Mouse (Mus musculus) spleen, adult 2 months (tissue): ENCODE measurements around the gene Mrps12. TPM values are rescaled to one million over a fixed set of nuclear protein-coding genes. Genes with fewer than 3 reads are reported as not detected.
A peak's percentile ranks its signal among the peaks of the same experiment; 100 is the strongest.

Experiments used
- DNase-seq, 2 experiments: peaks; one replicate each; pipeline versions ENCODE4 v3.0.0 to v3.0.0-alpha.2; 2012 to 2021; ENCODE audit warnings: low spot score in 2 of 2, low read depth in 1 of 2
- H3K27ac ChIP-seq: fragments of 200-500 bp; 2 replicates; pipeline ENCODE4 v1.5.1; 2012; ENCODE audit warnings: low read length, inconsistent platforms; ENCODE audit not compliant: insufficient read depth
- H3K27me3 ChIP-seq: fragments of 200-500 bp; 2 replicates; pipeline ENCODE4 v1.6.1; 2012; ENCODE audit warnings: mild to moderate bottlenecking, moderate library complexity, low read length, inconsistent platforms; ENCODE audit not compliant: control insufficient read depth, insufficient read depth
- H3K36me3 ChIP-seq: fragments of 200-500 bp; 2 replicates; pipeline ENCODE4 v1.6.1; 2012; ENCODE audit warnings: mild to moderate bottlenecking, low read length, inconsistent platforms; ENCODE audit not compliant: control insufficient read depth, insufficient read depth
- H3K4me1 ChIP-seq: fragments of 200-500 bp; 2 replicates; pipeline ENCODE4 v1.6.1; 2011; ENCODE audit warnings: inconsistent platforms; ENCODE audit not compliant: control insufficient read depth, insufficient read depth, insufficient read length
- H3K4me3 ChIP-seq: fragments of 200-500 bp; 2 replicates; pipeline ENCODE4 v1.5.1; 2011; ENCODE audit warnings: mild to moderate bottlenecking, inconsistent platforms; ENCODE audit not compliant: insufficient read depth, insufficient read length; ENCODE audit errors: extremely low read depth
- CTCF ChIP-seq: fragments of 200-500 bp; IDR thresholded peaks from 2 replicates; pipeline ENCODE4 v1.5.1; 2011; ENCODE audit warnings: mild to moderate bottlenecking, inconsistent platforms; ENCODE audit not compliant: insufficient read depth, insufficient read length, insufficient replicate concordance; ENCODE audit errors: extremely low read depth
- POLR2A ChIP-seq: fragments of 200-500 bp; IDR thresholded peaks from 2 replicates; pipeline ENCODE4 v1.6.1; 2011; ENCODE audit warnings: low read depth, low read length, inconsistent platforms
- WGBS: fragments of 180-500 bp; shearing (Covaris S2); methylation state at CpG from one replicate; pipeline ENCODE4 v1.1.7; 2018; 5-methylcytosine and 5-hydroxymethylcytosine counted together
- polyA plus RNA-seq: library from polyadenylated mRNA; depleted of rRNA; stranded (reverse); fragments of >200 nt; gene quantifications from 2 replicates; pipeline ENCODE4 v1.2.3, GENCODE M21; 2012

Mrps12 gene
- polyA plus RNA-seq, 1 experiment, result 34.5 TPM

- Histone ChIP-seq H3K27me3 (no peaks in the 10 kb centered on the region), H3K4me1 (no peaks in the 10 kb centered on the region), H3K36me3 (no peaks in the 10 kb centered on the region), H3K27ac (no peak overlapping the region), H3K4me3 (no peak overlapping the region)
- TF ChIP-seq CTCF (no peak), POLR2A (no peak)
- WGBS, result 94% methylated on average over 7 of the region's 7 CpGs
- no peak for DNase-seq
Observed at GRCm38 (mm10) chr7:28722079-28722478, 19.5 kb downstream of the Mrps12 start.

GRCm38 (mm10) chr7:28720753-28721537, 20.7 kb downstream of the Mrps12 start:
- no peak for DNase-seq
- H3K4me3 ChIP-seq, result no peak overlapping the region
- WGBS, result 74% methylated on average over 3 of the region's 3 CpGs
- H3K27ac ChIP-seq, result no peak overlapping the region
- H3K4me1 ChIP-seq, result no peaks in the 10 kb centered on the region
- no peaks in the 10 kb centered on the region for H3K36me3 ChIP-seq
- no peaks in the 10 kb centered on the region for H3K27me3 ChIP-seq
- TF ChIP-seq POLR2A (no peak), CTCF (no peak)

DNA sequence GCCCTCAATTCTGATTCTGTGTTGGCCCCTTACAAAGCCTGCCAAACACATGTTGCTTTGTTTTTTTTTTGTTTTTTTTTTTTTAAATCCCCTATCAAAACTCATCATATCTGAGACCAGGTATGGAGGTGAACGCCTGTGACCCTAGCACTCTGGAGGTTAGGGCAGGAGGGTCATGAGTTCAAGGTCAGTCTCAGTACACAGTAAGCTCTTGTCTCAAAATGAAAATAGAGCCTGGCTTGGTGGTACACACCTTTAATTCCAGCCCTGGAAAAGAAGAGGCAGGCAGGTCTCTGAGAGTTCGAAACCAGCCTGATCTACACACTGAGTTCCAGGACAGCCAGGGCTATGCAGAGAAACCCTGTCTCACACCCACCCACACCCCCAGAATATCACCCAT, 22.0 kb downstream of the Mrps12 start:
- H3K27me3 ChIP-seq, result no peaks in the 10 kb centered on the region
- no peak overlapping the region for H3K27ac ChIP-seq
- WGBS, result 88% methylated on average over 2 of the region's 2 CpGs
- H3K4me1 ChIP-seq, result no peaks in the 10 kb centered on the region
- DNase-seq, result no peak
- TF ChIP-seq POLR2A, result no peak
- no peaks in the 10 kb centered on the region for H3K36me3 ChIP-seq
- H3K4me3 ChIP-seq, result no peak overlapping the region

- H3K4me1 ChIP-seq, result no peaks in the 10 kb centered on the region
- no peak for DNase-seq
- no peaks in the 10 kb centered on the region for H3K36me3 ChIP-seq
- TF ChIP-seq POLR2A (no peak), CTCF (no peak)
- no peak overlapping the region for H3K4me3 ChIP-seq
- 76% methylated on average over 4 of the region's 4 CpGs for WGBS
- no peak overlapping the region for H3K27ac ChIP-seq
- no peaks in the 10 kb centered on the region for H3K27me3 ChIP-seq
Observed at GRCm38 (mm10) chr7:28719159-28719558, 22.5 kb downstream of the Mrps12 start.

DNA sequence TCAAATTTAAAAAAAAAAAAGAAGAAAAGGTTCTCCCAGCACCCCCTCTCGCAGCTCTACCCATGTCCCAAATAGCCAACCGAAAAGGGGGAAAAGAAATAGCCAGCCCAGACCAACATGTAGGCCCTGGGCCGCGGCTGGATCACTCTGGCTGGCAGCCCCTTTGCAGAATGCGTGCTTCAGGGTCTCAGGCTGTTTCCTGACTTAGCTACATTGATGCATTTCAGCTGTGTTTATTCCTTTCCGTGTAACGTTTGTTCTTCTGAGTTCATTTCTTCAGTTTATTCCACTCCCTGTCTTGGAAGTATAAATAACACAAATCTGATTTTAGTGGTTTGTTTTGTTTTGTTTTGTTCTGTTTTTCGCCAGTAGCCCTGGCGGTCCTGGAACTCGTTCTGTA, 23.9 kb downstream of the Mrps12 start:
- TF ChIP-seq POLR2A (no peak), CTCF (no peak)
- Histone ChIP-seq H3K27ac (no peak overlapping the region), H3K36me3 (no peaks in the 10 kb centered on the region), H3K27me3 (no peaks in the 10 kb centered on the region), H3K4me3 (no peak overlapping the region), H3K4me1 (no peaks in the 10 kb centered on the region)
- no peak for DNase-seq
- 89% methylated on average over 10 of the region's 10 CpGs for WGBS

- peak in 1 of 2 experiments; percentile 24 for DNase-seq
- no peak within 1 kb of the TSS for H3K27ac ChIP-seq
- WGBS, result 9% methylated on average over 36 of the region's 36 CpGs
Observed at GRCm38 (mm10) chr7:28716590-28717281, 24.9 kb downstream of the Mrps12 start, which contains the start of gene Fbxo17. Gene Fbxo17 (plus strand): TSS chr7:28716804.

GRCm38 (mm10) chr7:28715598-28715997, 26.0 kb downstream of the Mrps12 start:
- H3K36me3 ChIP-seq, result no peaks in the 10 kb centered on the region
- TF ChIP-seq POLR2A (no peak), CTCF (no peak)
- WGBS, result 91% methylated on average over 2 of the region's 2 CpGs

More at GRCm38 (mm10) chr7:28716590-28717281, 24.9 kb downstream of the Mrps12 start, which contains the start of gene Fbxo17:
- no peaks in the 10 kb centered on the region for H3K27me3 ChIP-seq
- no peaks in the 10 kb centered on the region for H3K4me1 ChIP-seq
- no peaks in the 10 kb centered on the region for H3K36me3 ChIP-seq
- TF ChIP-seq CTCF, result no peak
- no peak for TF ChIP-seq POLR2A
- H3K4me3 ChIP-seq, result peak within 1 kb of the TSS; percentile 47

More at GRCm38 (mm10) chr7:28715598-28715997, 26.0 kb downstream of the Mrps12 start:
- Histone ChIP-seq H3K4me3 (no peak overlapping the region), H3K27me3 (no peaks in the 10 kb centered on the region), H3K27ac (no peak overlapping the region), H3K4me1 (no peaks in the 10 kb centered on the region)
- DNase-seq, result no peak
